9 mouse cellular contexts compared by ENCODE assay signal in genomic region chr16:43502339-43503009, GRCm38 (mm10).
A peak's percentile ranks its signal among the peaks of the same experiment; 100 is the strongest.
DNase-seq lines count a peak whose midpoint lies in the region; ATAC-seq and TF ChIP-seq lines count a peak whose summit lies in the region.
"Had no signal": no experiment of that assay in that cellular context is flagged by ENCODE, and none has a peak within 500 bp of the region (broad histone marks: within the 10 kb centered on the region; RNA-seq: fewer than 3 reads in every experiment).

No protein-coding gene starts in this region.

- no peak overlapping the region for H3K27ac ChIP-seq in kidney, postnatal 0 days
- peak overlapping the region; percentile 83 for H3K27ac ChIP-seq in embryonic facial prominence, embryonic 10.5 days (replicated peaks)
- peak overlapping the region; percentile 78 for H3K27ac ChIP-seq in heart, postnatal 0 days (ENCODE audit: low read depth)
- H3K27ac ChIP-seq in midbrain, embryonic 16.5 days (ENCODE audit: low read length), result peak overlapping the region; percentile 95

- H3K4me2 ChIP-seq in kidney, postnatal 0 days (ENCODE audit: low read length), result peak overlapping the region; percentile 80
- peak overlapping the region; percentile 81 for H3K4me2 ChIP-seq in heart, postnatal 0 days (ENCODE audit: low read depth, low read length)
- peak overlapping the region; percentile 61 for H3K4me2 ChIP-seq in midbrain, embryonic 16.5 days (ENCODE audit: low read length)

- no peaks in the 10 kb centered on the region for H3K27me3 ChIP-seq in kidney, postnatal 0 days (ENCODE audit: insufficient read depth, low read length)
- H3K27me3 ChIP-seq in embryonic facial prominence, embryonic 10.5 days (replicated peaks; ENCODE audit: low read depth, poor library complexity, severe bottlenecking), result peaks cover 29% of the 10 kb centered on the region
- no peaks in the 10 kb centered on the region for H3K27me3 ChIP-seq in heart, postnatal 0 days (ENCODE audit: control insufficient read depth, insufficient read depth, low read length)
- no peaks in the 10 kb centered on the region for H3K27me3 ChIP-seq in midbrain, embryonic 16.5 days (ENCODE audit: control insufficient read depth, insufficient read depth, low read depth, low read length)
- H3K27me3 ChIP-seq: Patski had no signal

- no peak for TF ChIP-seq CTCF in kidney, postnatal 0 days (IDR thresholded peaks at IDR 0.05; ENCODE audit: low read depth)
- no peak for TF ChIP-seq CTCF in heart, postnatal 0 days (IDR thresholded peaks at IDR 0.05; ENCODE audit: low read depth)

- TF ChIP-seq EP300 in heart, postnatal 0 days (IDR thresholded peaks at IDR 0.05; ENCODE audit: low read depth), result no peak

- peak overlapping the region; percentile 49; the same call in 1 of the 2 replicates for H3K9ac ChIP-seq in kidney, postnatal 0 days (ENCODE audit: low read depth, low read length)
- H3K9ac ChIP-seq in heart, postnatal 0 days (replicated peaks; ENCODE audit: low read depth, low read length), result peak overlapping the region; percentile 66
- peak overlapping the region; percentile 84 for H3K9ac ChIP-seq in midbrain, embryonic 16.5 days (ENCODE audit: low read depth, low read length)

- H3K4me1 ChIP-seq in kidney, postnatal 0 days (replicated peaks; ENCODE audit: insufficient read depth, low read length), result peaks cover 5% of the 10 kb centered on the region; the same call in 1 of the 2 replicates
- peaks cover 30% of the 10 kb centered on the region for H3K4me1 ChIP-seq in embryonic facial prominence, embryonic 10.5 days
- H3K4me1 ChIP-seq in heart, postnatal 0 days (ENCODE audit: control insufficient read depth, insufficient read depth), result peaks cover 28% of the 10 kb centered on the region
- peaks cover 20% of the 10 kb centered on the region for H3K4me1 ChIP-seq in midbrain, embryonic 16.5 days (ENCODE audit: control insufficient read depth, insufficient read depth, low read length)

- WGBS in kidney, postnatal 0 days, result 33% methylated on average over 12 of the region's 12 CpGs
- 52% methylated on average over 12 of the region's 12 CpGs for WGBS in embryonic facial prominence, embryonic 10.5 days
- WGBS in heart, postnatal 0 days, result 66% methylated on average over 12 of the region's 12 CpGs
- 18% methylated on average over 12 of the region's 12 CpGs for WGBS in midbrain, embryonic 16.5 days

- H3K4me3 ChIP-seq in kidney, postnatal 0 days (replicated peaks; ENCODE audit: low read depth, low read length), result peak overlapping the region; percentile 45
- peak overlapping the region; percentile 58; the same call in 1 of the 2 replicates for H3K4me3 ChIP-seq in embryonic facial prominence, embryonic 10.5 days
- H3K4me3 ChIP-seq in heart, postnatal 0 days (ENCODE audit: low read depth, low read length), result peak overlapping the region; percentile 49
- H3K4me3 ChIP-seq in midbrain, embryonic 16.5 days (ENCODE audit: low read depth, low read length), result peak overlapping the region; percentile 65

- H3K9me3 ChIP-seq in kidney, postnatal 0 days (replicated peaks; ENCODE audit: low read length), result no peaks in the 10 kb centered on the region
- H3K9me3 ChIP-seq in embryonic facial prominence, embryonic 10.5 days, result no peaks in the 10 kb centered on the region
- no peaks in the 10 kb centered on the region for H3K9me3 ChIP-seq in heart, postnatal 0 days (replicated peaks; ENCODE audit: control insufficient read depth, low read length)
- H3K9me3 ChIP-seq in midbrain, embryonic 16.5 days (replicated peaks; ENCODE audit: control insufficient read depth, low read length, poor library complexity, severe bottlenecking), result no peaks in the 10 kb centered on the region

- DNase-seq in kidney, postnatal 0 days (ENCODE audit: low spot score), result no peak
- no peak for DNase-seq in kidney, postnatal 10 days
- DNase-seq in embryonic facial prominence, embryonic 10.5 days (ENCODE audit: low spot score), result no peak
- no peak for DNase-seq in heart, postnatal 0 days (ENCODE audit: low spot score)
- DNase-seq in spleen, adult 12 weeks (ENCODE audit: low spot score), result no peak
- DNase-seq in gastrocnemius, adult 8-10 months (ENCODE audit: low spot score in 2 of 2), result no peak
- no peak for DNase-seq in adrenal gland, adult 18-20 months (ENCODE audit: low spot score in 2 of 2)

- H3K36me3 ChIP-seq in kidney, postnatal 0 days (ENCODE audit: insufficient read depth, low read length), result no peaks in the 10 kb centered on the region
- H3K36me3 ChIP-seq in embryonic facial prominence, embryonic 10.5 days (replicated peaks), result no peaks in the 10 kb centered on the region
- no peaks in the 10 kb centered on the region for H3K36me3 ChIP-seq in heart, postnatal 0 days (replicated peaks; ENCODE audit: control insufficient read depth, insufficient read depth, low read length)
- no peaks in the 10 kb centered on the region for H3K36me3 ChIP-seq in midbrain, embryonic 16.5 days (ENCODE audit: control insufficient read depth, insufficient read depth, low read length)

- ATAC-seq in kidney, postnatal 0 days (replicated peaks; ENCODE audit: low FRiP score, low read depth), result no peak
- no peak for ATAC-seq in heart, postnatal 0 days (ENCODE audit: insufficient read depth, low read depth)
- no peak for ATAC-seq in midbrain, embryonic 16.5 days
- ATAC-seq: Patski had no signal
